38 mouse cellular contexts compared by ENCODE assay signal in genomic region chrX:8884336-8884735, GRCm38 (mm10). TPM values are rescaled to one million over a fixed set of nuclear protein-coding genes. Genes with fewer than 3 reads are reported as not detected.
"Had no signal": no experiment of that assay in that cellular context is flagged by ENCODE, and none has a peak within 500 bp of the region (broad histone marks: within the 10 kb centered on the region; RNA-seq: fewer than 3 reads in every experiment).

No protein-coding gene starts in this region.

- ATAC-seq: forebrain, embryonic 13.5 days; forebrain, embryonic 14.5 days; forebrain, embryonic 15.5 days; forebrain, embryonic 16.5 days; forebrain, postnatal 0 days had no signal

- DNase-seq: cerebellum, adult 9-11 months; cerebellum, postnatal 10 days; cerebellum, postnatal 14 days; cerebellum, postnatal 25 days; embryo, embryonic 11 days; forebrain, postnatal 0 days; gastrocnemius, adult 2 months; gastrocnemius, postnatal 10 days; gastrocnemius, postnatal 14 days; gastrocnemius, postnatal 25 days; heart, adult 11 months; heart, adult 18-20 months; heart, adult 2 months had no signal

RNA-seq across cellular contexts. Expression of gene B630019K06Rik, which starts 7.8 kb away (rescaled TPM):
- polyA plus RNA-seq: erythroblast, embryonic 14.5 days had no signal

RNA-seq across cellular contexts. Expression of gene Gm5751, which starts 10.3 kb away (rescaled TPM):
- total RNA-seq: common myeloid progenitor, adult 5-6 weeks; forebrain, postnatal 0 days; gastrocnemius, adult 18-20 months; gastrocnemius, adult 2 months; gastrocnemius, adult 8-10 months; gastrocnemius, postnatal 10 days; gastrocnemius, postnatal 14 days; gastrocnemius, postnatal 25 days; gastrocnemius, postnatal 4 days; granulocyte monocyte progenitor cell, adult 5-6 weeks; heart, adult 18-20 months; heart, adult 2 months; heart, adult 8-10 months had no signal
- polyA plus RNA-seq: embryonic facial prominence, embryonic 10.5 days; embryonic facial prominence, embryonic 11.5 days; embryonic facial prominence, embryonic 12.5 days; embryonic facial prominence, embryonic 13.5 days; embryonic facial prominence, embryonic 14.5 days; embryonic facial prominence, embryonic 15.5 days; erythroblast, embryonic 14.5 days; forebrain, embryonic 10.5 days; forebrain, embryonic 11.5 days; forebrain, embryonic 12.5 days; forebrain, embryonic 13.5 days; forebrain, embryonic 14.5 days; forebrain, embryonic 15.5 days; forebrain, embryonic 16.5 days; forebrain, postnatal 0 days; frontal cortex, adult 2 months; gonadal fat pad, adult 2 months; heart, adult 2 months; heart, embryonic 10.5 days; heart, embryonic 11.5 days had no signal

RNA-seq across cellular contexts. Expression of gene Gm6592, which starts 40.5 kb away (rescaled TPM):
- total RNA-seq: common myeloid progenitor, adult 5-6 weeks; forebrain, postnatal 0 days; gastrocnemius, adult 18-20 months; gastrocnemius, adult 2 months; gastrocnemius, adult 8-10 months; gastrocnemius, postnatal 10 days; gastrocnemius, postnatal 14 days; gastrocnemius, postnatal 25 days; gastrocnemius, postnatal 4 days; granulocyte monocyte progenitor cell, adult 5-6 weeks; heart, adult 18-20 months; heart, adult 2 months; heart, adult 8-10 months had no signal
- polyA plus RNA-seq: cortical plate, adult 2 months; embryonic facial prominence, embryonic 10.5 days; embryonic facial prominence, embryonic 11.5 days; embryonic facial prominence, embryonic 12.5 days; embryonic facial prominence, embryonic 13.5 days; embryonic facial prominence, embryonic 14.5 days; embryonic facial prominence, embryonic 15.5 days; erythroblast, embryonic 14.5 days; forebrain, embryonic 10.5 days; forebrain, embryonic 11.5 days; forebrain, embryonic 12.5 days; forebrain, embryonic 13.5 days; forebrain, embryonic 14.5 days; forebrain, embryonic 15.5 days; forebrain, embryonic 16.5 days; forebrain, postnatal 0 days; frontal cortex, adult 2 months; gonadal fat pad, adult 2 months; heart, adult 2 months; heart, embryonic 10.5 days; heart, embryonic 11.5 days had no signal
